Mouse (Mus musculus) brain, embryonic 14.5 days (tissue): ENCODE data around the gene Lin7a.

Experiments
- CTCF ChIP-seq: fragments of 200-500 bp; IDR thresholded peaks from 2 replicates; pipeline ENCODE4 v1.5.1; 2012; ENCODE audit warnings: inconsistent platforms, mild to moderate bottlenecking, moderate library complexity, borderline replicate concordance; ENCODE audit not compliant: insufficient read depth, insufficient read length; ENCODE audit errors: extremely low read depth
- POLR2A ChIP-seq: fragments of 200-500 bp; IDR thresholded peaks from 2 replicates; pipeline ENCODE4 v1.6.1; 2012; ENCODE audit warnings: mild to moderate bottlenecking, inconsistent platforms, borderline replicate concordance; ENCODE audit not compliant: poor library complexity, insufficient read depth, insufficient read length, severe bottlenecking; ENCODE audit errors: extremely low read depth

- TF ChIP-seq CTCF: no peak
- TF ChIP-seq POLR2A: no peak
Observed at GRCm38 (mm10) chr10:107271321-107272130, at the start of gene Lin7a.
